Mouse (Mus musculus) forebrain, embryonic 13.5 days (tissue): Measurements from ENCODE around the gene Pirt. TPM values are rescaled to one million over a fixed set of nuclear protein-coding genes. Genes with fewer than 3 reads are reported as not detected.

Experiments
- ATAC-seq: fragments of 200-750 bp; cut with Nextera tagmentation; 2 replicates; pipeline ENCODE4 v1.8.0; 2017
- H3K27ac ChIP-seq: fragments of 300-500 bp; sonication (generic); 2 replicates; pipeline ENCODE4 v1.5.1; 2015; ENCODE audit warnings: inconsistent platforms, mild to moderate bottlenecking, moderate library complexity
- H3K27me3 ChIP-seq: fragments of 300-500 bp; sonication (generic); 2 replicates; pipeline ENCODE4 v1.6.1; 2015; ENCODE audit warnings: mild to moderate bottlenecking, inconsistent platforms
- H3K36me3 ChIP-seq: fragments of 300-500 bp; sonication (generic); 2 replicates; pipeline ENCODE4 v1.6.1; 2015; ENCODE audit warnings: mild to moderate bottlenecking, inconsistent platforms; ENCODE audit not compliant: poor library complexity, severe bottlenecking
- H3K4me1 ChIP-seq: fragments of 300-500 bp; sonication (generic); 2 replicates; pipeline ENCODE4 v1.6.1; 2015; ENCODE audit warnings: inconsistent platforms
- H3K4me2 ChIP-seq: fragments of 300-500 bp; sonication (generic); 2 replicates; pipeline ENCODE4 v1.6.1; 2015; ENCODE audit warnings: inconsistent platforms, mild to moderate bottlenecking, moderate library complexity
- H3K4me3 ChIP-seq: fragments of 300-500 bp; sonication (generic); 2 replicates; pipeline ENCODE4 v1.5.1; 2015; ENCODE audit warnings: mild to moderate bottlenecking, inconsistent platforms
- H3K9ac ChIP-seq: fragments of 300-500 bp; sonication (generic); 2 replicates; pipeline ENCODE4 v1.6.1; 2015; ENCODE audit warnings: mild to moderate bottlenecking, inconsistent platforms
- H3K9me3 ChIP-seq: fragments of 300-500 bp; sonication (generic); replicated peaks from 2 replicates; pipeline ENCODE4 v1.6.1; 2016; ENCODE audit warnings: inconsistent platforms
- WGBS: fragments of 180-500 bp; shearing (Covaris S2); methylation state at CpG from one replicate; pipeline ENCODE4 v1.1.7; 2015; 5-methylcytosine and 5-hydroxymethylcytosine counted together
- polyA plus RNA-seq: library from polyadenylated mRNA; unstranded; fragments of >200 nt; fragmentation: Nextera tagmentation; extraction: Ambion mirVana; gene quantifications from 2 replicates; pipeline ENCODE4 v1.2.1, GENCODE M21; 2015

The Pirt gene
- polyA plus RNA-seq, 1 experiment from 2014 or later = 0.12 TPM

DNA sequence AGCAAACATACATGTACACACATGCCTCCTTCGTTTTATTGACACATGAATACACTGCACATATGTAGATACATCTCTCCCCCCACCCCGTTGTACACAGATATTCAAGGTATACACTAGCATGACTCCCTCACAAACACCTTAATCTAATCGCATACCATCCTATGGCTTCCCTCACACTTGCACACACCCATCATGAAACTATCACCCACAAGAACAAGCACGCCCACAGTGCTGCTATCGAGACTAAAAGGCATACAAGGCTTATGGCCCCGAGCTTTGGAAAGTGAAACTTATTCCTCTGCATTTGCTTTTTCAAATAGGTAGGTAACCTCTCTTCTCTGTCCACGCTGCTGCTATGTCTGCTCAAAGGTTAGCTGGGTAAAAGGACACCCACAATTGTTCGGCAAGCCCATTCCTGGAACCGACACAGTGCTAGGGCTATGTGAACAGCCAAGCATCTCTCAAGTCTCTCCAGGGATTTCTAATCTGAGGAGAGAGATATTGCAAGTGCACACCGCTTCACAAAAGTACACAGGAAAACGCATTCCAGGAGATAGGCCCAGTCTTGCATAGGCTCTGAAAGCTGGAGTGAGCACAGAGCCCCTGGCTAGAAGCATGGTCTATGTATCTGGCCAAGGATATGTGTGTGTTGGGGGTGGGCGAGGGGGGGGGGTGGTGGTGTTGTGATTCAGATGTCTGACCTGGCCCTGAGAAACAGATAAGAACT lies 49.8 kb downstream of the Pirt start:
- Histone ChIP-seq H3K36me3 (no peaks in the 10 kb centered on the region), H3K27ac (no peak overlapping the region), H3K9me3 (no peaks in the 10 kb centered on the region), H3K4me1 (no peaks in the 10 kb centered on the region), H3K9ac (no peak overlapping the region), H3K4me2 (no peak overlapping the region), H3K27me3 (no peaks in the 10 kb centered on the region), H3K4me3 (no peak overlapping the region)
- 92% methylated on average over 12 of the region's 12 CpGs for WGBS
- ATAC-seq = no peak

GRCm38 (mm10) chr11:66963462-66963861 lies 51.7 kb downstream of the Pirt start:
- Histone ChIP-seq H3K27me3 (no peaks in the 10 kb centered on the region), H3K36me3 (no peaks in the 10 kb centered on the region), H3K4me3 (no peak overlapping the region), H3K27ac (no peak overlapping the region), H3K4me1 (no peaks in the 10 kb centered on the region), H3K9me3 (no peaks in the 10 kb centered on the region), H3K4me2 (no peak overlapping the region), H3K9ac (no peak overlapping the region)
- WGBS = 100% methylated on average over 1 of the region's 1 CpGs
- ATAC-seq = no peak

- Histone ChIP-seq H3K9me3 (no peaks in the 10 kb centered on the region), H3K4me3 (no peak overlapping the region), H3K4me2 (no peak overlapping the region), H3K4me1 (no peaks in the 10 kb centered on the region), H3K36me3 (no peaks in the 10 kb centered on the region), H3K27me3 (no peaks in the 10 kb centered on the region), H3K27ac (no peak overlapping the region), H3K9ac (no peak overlapping the region)
- 24% methylated on average over 7 of the region's 7 CpGs for WGBS
- no peak for ATAC-seq
Observed at GRCm38 (mm10) chr11:66966500-66967116, 54.8 kb downstream of the Pirt start.

GRCm38 (mm10) chr11:66968575-66968974 lies 56.8 kb downstream of the Pirt start:
- Histone ChIP-seq H3K27me3 (no peaks in the 10 kb centered on the region), H3K4me3 (no peak overlapping the region), H3K4me2 (no peak overlapping the region), H3K9ac (no peak overlapping the region), H3K27ac (no peak overlapping the region), H3K9me3 (no peaks in the 10 kb centered on the region), H3K36me3 (no peaks in the 10 kb centered on the region), H3K4me1 (no peaks in the 10 kb centered on the region)
- no peak for ATAC-seq
- 93% methylated on average over 1 of the region's 1 CpGs for WGBS

DNA sequence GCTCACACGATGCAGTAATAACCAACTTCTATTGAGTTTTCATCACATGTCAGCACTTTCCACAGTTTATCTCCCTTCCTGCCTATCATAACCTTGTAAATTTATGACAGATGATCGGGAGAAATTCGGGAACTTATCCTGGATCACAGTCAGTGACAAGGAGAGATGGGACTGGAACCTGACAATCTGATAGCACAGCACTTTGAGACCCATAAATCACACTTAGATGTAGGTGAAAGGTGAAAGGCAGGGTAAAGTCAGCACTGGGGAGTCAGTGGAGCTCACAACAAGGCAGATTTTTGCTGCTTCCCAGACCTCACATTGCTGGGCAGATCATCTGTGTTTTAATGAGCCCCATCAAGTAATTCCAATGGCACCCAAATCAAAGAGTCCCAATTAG lies 61.7 kb downstream of the Pirt start:
- Histone ChIP-seq H3K4me1 (no peaks in the 10 kb centered on the region), H3K27ac (no peak overlapping the region), H3K4me2 (no peak overlapping the region), H3K36me3 (no peaks in the 10 kb centered on the region), H3K9ac (no peak overlapping the region), H3K9me3 (peaks cover 15% of the 10 kb centered on the region), H3K4me3 (no peak overlapping the region), H3K27me3 (no peaks in the 10 kb centered on the region)
- ATAC-seq = no peak
- 87% methylated on average over 3 of the region's 3 CpGs for WGBS

DNA sequence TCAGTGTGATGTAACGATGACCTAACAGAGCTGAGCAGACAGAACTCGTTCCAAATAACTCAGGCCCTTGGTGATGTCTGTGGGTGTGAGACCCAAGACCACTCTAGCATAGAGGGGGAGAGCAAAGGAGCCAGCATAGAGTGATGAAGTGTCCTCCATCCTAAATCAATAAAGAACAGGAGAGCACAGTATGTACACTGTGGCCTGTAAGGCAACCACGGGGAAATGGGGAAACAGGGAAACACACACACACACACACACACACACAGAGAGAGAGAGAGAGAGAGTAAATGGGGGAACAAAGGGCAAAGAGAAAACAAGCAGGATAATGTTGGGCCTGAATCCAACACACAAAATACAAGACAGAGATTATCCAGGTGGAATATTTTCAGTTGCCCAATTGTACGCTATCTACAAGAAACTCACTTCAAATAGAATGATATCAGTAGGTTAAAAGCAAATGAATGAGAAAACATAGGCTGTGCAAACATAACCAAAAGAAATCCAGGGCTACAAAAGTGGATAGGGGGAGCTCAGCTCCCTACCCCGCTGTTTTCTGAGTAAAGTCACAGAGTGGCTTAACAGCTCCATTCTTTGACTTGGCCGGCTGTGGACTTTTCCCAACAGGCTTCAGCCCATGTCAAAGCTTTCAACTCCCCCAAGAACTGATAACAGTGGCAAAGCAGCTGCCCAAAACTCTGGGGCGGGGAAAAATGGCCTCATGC lies 64.0 kb downstream of the Pirt start:
- WGBS = 90% methylated on average over 7 of the region's 7 CpGs
- Histone ChIP-seq H3K27me3 (no peaks in the 10 kb centered on the region), H3K9me3 (peaks cover 15% of the 10 kb centered on the region), H3K4me1 (no peaks in the 10 kb centered on the region), H3K27ac (no peak overlapping the region), H3K9ac (no peak overlapping the region), H3K4me3 (no peak overlapping the region), H3K4me2 (no peak overlapping the region), H3K36me3 (no peaks in the 10 kb centered on the region)
- ATAC-seq = no peak

Other genes with a start within 250 kb of the Pirt start
- gene Tmem238l, start 44.7 kb downstream of the Pirt start, polyA plus RNA-seq = 0.19 TPM in 1 of 2 replicates, not detected in the other
- 0.34 and 0.50 TPM in 2 replicates for gene Tmem220, start 113.2 kb downstream of the Pirt start, polyA plus RNA-seq
- gene Adprm, start 140.6 kb downstream of the Pirt start, polyA plus RNA-seq = 34.8 and 37.2 TPM in 2 replicates
- gene Sco1, start 140.7 kb downstream of the Pirt start, polyA plus RNA-seq = 14.2 and 14.4 TPM in 2 replicates
- gene Myh3, start 166.3 kb downstream of the Pirt start, polyA plus RNA-seq = 0.06 and 0.17 TPM in 2 replicates